Mouse (Mus musculus) 3T3-L1 (cell line): ENCODE data around the gene Olfr547.
"Not testable (repeated sequence)": the region's sequence is repeated elsewhere in the genome, so short reads cannot be mapped to it uniquely, and the experiment has no call there.

ENCODE experiments used
- DNase-seq: peaks from one replicate; pipeline ENCODE4 v3.0.0-alpha.2; 2015; ENCODE audit warnings: low read depth, low spot score

The Olfr547 gene

DNA sequence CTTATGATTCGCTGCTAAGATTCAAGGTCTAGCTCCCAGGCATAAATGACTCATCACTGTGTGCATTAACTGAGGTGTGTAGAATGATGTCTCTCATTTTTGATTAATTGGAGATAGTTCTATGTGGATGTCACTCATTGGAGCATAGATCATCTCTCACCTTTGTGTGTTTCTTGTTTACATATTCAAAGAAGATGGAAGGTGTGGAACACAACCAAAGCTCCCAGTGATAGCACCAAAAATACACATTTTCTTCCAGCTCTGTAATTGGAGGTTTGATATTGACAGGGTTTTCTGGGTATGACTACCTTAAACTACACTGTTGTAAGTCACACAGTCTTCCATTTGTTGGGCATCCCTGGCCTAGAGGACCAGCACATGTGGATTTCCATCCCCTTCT lies at the start of gene Olfr547:
Gene Olfr547 (plus strand): TSS at position 301 of the 400 bp plus-strand sequence.
- no peak for DNase-seq

DNA sequence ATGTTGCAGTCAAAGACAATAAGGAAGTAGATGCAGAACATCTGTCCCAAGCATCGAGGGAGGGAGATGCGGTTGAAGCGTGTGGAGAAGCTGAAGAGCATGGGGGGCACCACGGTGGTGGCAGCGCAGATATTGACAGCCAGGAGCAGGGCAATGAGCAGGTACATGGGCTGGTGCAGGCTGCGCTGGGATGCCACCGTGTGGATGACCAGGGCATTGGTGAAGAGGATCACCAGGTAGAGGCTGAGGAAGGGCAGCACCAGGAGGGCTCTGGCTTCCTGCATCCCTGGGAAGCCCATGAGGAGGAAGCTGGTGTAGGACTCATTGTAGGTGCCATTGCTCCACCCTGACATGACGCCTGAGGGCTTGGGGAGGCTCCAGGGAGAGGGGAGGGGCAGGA lies 49.8 kb upstream of the Olfr547 start:
- not testable (repeated sequence) for DNase-seq

DNA sequence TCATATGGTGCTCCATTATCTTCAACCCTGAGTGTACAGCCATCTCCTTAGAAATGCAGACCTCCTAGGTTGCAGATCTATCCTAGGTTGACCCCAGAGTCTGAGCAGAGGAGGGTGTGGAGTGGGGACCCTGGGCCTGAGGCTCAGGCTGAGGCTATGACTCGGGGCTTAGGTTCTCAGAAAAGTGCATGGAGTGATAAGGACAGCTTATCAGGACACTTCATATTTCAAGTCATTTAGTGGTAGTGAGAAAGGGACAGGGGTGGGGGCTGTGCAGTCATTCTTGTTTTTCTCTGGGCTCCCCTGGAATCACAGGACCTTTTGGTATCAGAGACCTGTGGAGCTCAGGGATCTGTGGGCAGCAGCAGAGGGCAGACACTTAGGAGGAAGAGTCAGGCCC lies 48.4 kb upstream of the Olfr547 start:
- DNase-seq: no peak

DNA sequence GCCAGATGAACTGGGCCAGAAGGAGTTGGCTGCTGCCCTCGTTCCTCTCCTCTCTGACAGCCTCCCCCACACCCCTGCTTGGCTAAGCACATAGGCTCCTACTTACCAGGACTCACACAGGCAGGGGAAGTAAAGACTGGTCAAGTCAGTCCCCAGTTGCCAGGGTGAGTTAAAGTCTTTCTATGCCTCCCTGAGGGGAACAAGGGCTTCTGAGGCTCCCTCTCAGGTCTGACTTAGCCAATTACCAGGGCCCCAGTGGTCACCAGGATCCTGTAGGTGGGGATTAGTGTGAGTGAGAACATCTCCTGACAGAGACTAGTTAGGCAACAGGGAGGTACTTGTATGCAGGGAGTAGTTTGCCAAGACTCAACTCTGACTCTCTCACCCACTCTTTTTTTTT lies 46.4 kb upstream of the Olfr547 start, which contains the start of gene Olfr544:
Gene Olfr544 (minus strand): TSS at position 153 of the 400 bp plus-strand sequence.
- DNase-seq: no peak

DNA sequence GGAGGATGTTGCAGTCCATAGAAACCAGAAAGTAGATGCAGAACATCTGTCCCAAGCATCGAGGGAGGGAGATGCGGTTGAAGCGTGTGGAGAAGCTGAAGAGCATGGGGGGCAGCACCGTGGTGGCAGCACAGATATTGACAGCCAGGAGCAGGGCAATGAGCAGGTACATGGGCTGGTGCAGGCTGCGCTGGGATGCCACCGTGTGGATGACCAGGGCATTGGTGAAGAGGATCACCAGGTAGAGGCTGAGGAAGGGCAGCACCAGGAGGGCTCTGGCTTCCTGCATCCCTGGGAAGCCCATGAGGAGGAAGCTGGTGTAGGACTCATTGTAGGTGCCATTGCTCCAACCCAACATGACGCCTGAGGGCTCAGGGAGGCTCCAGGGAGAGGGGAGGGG lies 40.1 kb upstream of the Olfr547 start:
- DNase-seq: not testable (repeated sequence)

DNA sequence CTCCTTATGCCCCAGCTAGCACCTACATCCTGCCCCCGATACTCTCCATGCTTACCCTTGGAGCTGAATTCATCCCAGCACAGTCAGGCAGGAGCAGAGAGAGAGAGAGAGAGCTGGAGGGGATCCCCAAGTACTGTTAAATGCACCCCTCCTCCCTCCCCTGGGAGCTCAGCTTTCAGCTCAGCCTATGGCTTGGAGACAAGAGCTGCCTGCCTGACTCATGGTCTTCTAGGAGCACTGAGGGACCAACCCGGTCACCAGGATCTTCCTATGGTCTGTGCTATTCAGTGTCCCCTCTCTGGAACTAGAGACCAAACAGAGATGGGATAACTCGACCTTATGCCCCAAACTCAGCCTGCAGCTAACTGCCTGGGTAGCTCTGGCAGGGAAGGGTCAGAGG lies 35.1 kb upstream of the Olfr547 start, which contains the start of gene Olfr545:
Gene Olfr545 (minus strand): TSS at position 101 of the 400 bp plus-strand sequence.
- no peak for DNase-seq

DNA sequence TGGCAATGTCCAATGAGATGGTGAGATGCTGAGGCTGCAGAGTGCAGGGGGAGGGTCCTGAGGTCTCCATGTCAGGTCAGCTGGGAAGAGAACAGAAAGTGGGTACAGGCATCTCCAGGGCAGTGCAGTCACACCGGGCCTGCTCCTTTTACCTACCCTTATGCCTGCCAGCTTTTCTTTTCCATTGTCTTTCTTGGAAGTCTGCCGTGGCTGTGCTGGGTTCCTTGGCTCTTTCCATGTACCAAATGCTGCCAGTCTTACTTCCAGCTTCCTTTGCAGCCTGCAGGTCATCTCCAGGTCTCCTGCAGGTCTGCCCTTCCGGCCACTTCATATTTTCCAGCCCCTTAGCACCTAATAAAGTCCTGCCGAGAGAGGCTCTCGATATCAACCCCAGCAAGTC lies 32.6 kb upstream of the Olfr547 start:
- no peak for DNase-seq

DNA sequence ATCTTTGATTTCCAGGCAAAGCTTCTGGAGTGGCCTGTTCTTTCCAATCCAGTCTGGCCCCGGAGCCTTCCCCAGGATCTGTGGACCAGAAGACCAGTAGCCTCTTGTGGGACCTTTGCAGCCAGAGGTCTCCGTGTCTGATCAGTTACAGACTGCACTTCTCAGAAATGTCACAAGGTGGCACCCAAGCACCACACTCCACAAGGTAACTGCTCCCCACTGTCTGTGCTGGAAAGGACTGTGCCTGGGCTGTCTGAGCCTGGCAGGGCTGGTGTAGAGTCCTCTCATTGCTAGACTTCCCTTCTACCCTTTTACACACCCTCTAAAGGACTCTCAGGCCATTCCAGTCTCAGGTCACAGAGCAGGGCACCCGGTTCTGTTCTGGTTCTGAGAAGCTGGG lies 27.7 kb upstream of the Olfr547 start:
- peak; percentile 82 for DNase-seq

DNA sequence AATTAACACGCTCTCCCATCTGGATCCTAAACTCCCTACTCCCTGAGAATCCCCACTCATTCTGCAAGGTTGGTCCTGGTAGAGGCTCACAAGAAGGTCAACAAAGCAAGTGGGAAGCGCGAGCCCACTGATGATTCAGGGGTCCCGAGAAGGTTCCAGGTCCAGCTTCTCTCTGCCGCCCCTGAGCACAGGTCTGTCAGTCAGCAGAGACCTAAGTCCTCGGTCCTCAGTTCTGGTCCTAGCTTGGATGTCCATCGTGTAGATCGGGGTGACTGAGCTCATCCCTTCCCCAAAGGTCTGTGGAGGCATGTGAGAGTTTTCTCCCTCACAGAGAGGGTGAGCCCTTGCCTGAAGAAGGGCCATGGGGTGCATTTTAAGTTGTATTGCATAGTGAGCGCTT lies 26.5 kb upstream of the Olfr547 start:
- DNase-seq: no peak

DNA sequence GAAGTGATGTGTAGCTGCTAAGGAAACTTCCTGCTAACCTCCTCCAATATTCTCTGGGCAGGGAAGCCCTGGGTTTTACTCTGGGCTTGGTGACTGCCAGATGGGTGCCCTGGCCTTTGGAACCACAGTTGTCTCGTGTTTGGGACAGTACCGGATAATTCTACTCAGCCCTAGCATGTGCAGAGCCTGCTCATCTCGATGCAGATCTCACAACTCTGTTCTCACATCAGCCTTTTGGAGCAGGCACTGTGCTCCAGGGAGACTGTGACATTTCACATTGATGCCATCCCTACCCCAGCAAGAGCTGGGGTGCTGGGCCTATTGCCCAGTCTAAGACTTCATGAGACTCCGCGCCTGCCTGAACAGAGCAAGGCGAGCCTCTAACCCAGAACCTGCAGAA lies 25.9 kb upstream of the Olfr547 start:
- DNase-seq: no peak

DNA sequence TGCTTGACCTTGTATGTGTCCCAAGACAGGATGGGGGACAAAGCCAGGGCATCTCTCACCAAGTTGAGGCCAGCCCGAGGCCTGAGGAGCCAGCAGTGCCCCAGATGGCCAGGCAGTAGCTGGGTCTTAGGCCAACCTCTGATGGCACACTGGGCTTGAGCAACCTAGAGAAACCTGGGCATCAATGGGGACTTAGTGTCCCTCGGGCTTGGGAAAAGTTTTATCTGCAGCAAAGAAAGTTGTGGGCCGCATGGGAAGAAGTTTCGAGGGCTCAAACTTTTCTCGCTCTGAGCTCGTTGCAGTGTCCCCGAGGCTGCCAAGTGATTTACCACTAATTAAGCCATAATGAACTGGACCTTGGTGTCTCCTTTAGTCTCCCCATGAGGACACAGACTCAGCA lies 24.8 kb upstream of the Olfr547 start:
- no peak for DNase-seq

DNA sequence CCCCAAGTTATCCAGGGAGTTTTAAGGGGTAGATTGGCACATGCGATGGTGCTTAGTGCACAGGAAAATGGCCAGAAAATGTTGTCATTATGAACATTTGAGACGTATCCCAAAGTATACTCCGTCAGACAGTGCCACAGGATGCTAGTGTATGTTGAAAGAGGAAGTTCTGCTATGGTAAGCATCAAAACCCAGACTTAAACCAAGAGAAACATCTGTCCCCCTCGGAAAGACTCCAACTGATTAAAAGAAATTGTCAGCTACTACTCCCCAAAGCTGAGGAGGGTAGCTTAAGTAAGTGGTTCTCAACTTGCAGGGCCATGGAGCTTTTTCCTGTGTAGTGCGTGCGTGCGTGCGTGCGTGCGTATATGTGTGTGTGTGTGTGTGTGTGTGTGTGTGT lies 22.6 kb upstream of the Olfr547 start:
- DNase-seq: no peak

DNA sequence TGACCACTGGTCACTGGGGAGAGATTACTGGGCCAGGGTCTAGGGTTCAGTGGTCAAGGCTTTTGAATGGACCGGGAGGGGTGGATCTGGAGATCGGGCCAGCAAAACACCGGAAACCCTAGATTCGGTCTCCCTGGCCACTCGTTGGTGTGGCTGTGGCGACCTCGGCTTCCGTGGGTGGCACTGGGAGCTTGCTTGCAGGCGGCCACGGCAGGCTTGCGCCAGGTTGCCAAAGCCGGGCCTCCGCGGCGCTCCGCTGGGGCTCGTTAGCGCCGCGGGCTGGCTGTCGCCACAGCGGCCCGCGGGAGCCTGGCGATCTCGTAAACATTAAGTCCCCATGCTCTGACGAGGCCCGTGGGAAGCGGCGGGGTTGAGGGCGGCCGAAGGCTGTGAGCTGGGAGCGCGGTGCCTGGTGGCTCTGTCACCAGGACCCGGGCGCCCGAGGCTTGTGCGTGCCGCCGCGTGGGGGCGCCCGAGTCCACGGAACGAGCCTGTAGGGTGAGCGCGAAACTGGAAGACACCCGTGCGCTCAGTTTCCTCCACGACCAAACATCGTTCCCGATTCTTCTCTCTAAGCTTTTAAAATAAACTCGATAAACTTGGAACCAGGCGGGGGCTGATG lies 21.6 kb upstream of the Olfr547 start:
- DNase-seq: peak; percentile 56

DNA sequence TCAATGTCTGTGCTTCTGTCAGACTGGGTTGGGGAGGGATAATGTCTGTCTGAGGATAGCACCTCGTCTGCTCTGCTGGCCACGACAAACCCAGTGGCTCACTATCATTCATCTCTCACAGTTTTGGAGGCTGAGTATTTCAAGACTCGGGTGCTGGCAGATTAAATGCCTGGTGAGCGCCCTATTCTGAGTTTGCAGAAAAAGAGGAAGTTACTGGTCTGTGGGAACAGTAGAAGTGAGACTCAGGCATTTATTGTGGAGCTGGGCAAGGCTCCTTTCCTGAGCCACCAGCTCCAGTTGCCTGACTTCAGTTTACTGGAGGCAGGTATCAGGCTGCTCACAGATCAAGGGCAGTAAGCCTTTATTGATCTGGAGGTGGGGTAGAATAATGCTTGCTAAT lies 20.4 kb upstream of the Olfr547 start:
- DNase-seq: no peak

DNA sequence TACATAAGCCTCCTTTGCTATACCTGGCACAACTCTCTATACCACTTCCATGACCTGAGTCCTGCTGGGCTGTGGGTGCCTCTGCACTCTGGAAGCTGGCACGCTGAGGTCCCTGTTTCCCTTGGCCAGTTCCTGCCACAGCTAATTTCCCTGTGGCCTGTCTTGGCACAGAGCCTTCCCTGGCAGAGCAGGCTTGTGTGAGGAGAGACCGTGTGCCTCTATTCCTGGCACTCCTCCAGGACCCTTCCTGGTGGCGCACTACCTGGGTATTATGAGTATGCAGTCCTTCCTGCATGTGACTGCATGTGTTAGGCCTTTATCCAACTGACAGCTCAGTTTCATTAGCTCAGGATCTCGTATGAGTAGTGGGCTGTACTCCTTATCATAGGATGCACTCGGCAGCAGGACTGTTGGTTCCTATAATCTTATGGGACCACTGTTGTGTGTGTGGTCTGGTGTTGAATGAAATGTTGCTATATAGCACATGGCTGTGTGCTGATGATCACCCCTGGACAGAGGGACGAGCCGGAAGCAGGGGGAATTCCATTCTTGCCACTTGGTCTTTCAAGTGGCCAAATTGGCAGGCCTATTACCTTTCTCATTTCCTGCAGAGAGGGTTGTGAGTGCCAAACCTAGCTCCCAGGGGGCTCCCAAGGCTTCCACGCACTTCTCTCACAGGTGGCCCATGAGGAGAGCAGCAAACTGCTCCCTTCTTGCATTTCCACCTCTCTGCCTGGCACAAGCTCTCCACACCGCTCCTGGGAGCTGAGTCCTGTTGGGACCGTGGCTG lies 18.1 kb upstream of the Olfr547 start:
- DNase-seq: no peak

DNA sequence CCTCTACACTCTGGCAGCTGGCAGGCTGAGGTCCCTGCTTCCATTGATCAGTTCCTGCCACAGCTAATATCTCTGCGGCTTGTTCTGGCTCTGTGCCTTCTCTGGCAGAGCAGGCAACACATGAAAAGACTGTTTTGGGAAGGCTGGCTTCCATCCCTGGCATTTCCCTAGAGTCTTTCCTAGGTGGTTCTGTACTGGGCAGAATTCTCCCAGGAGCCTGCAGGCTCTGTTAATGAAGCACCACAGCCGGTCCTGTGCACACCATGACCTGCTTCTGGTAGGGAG lies 17.6 kb upstream of the Olfr547 start:
- DNase-seq: no peak

DNA sequence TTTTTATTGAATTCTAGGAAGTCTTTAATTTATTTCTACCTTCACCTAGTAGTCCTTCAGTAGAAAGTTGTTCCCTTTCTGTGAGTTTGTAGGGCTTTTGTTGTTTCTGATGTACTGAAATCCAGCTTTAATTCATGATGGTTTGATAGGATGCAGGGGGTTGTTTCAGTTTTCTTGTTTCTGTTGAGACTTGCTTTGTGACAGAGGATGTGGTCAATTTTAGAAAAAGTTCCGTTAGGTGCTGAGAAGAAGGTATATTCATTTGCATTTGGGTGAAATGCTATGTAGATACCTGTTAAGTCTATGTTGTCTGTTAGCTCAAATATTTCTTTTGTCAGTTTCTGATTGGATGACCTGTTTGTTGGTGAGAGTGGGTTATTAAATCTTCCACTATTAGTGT lies 5.5 kb upstream of the Olfr547 start:
- no peak for DNase-seq

DNA sequence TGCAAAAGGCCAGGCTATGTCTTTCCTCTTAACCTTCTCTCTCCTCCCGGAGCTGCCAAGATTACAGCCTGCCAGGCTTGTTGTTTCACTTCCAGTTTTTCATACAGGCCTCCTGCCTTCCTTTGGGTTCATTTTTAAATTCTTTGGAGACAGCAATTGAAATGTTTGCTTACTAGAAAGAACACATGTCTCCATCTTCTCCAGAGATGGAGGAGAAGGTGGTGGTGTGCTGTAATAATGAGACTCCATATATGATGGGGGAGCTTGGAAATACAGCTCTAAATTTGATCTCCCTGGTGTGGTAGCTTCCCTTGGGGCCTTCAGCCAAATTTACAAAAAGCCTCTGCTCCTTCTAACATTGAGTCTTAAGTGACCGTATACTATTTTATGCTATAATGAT lies 6.0 kb downstream of the Olfr547 start, which contains the start of gene Olfr548-ps1:
Gene Olfr548-ps1 (plus strand): TSS at position 301 of the 400 bp plus-strand sequence.
- DNase-seq: no peak

DNA sequence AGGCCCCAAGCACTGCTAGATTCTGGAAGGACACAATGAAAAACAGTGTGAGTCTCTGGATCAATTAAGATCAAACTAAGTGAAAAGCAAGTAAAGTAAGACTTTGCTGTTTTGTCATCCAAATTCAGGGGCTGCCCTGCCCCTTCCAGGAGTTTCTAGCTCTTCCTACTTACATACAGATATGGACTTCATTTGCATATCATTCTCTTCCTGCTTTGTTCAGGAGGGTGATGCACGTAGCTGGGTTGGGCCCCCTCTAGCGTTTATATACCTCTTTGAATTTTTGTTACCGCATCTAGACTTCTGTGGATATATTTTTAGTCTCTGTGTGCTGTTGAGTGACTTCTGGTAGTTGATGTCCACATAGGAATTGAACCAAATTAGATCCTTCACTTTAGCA lies 6.7 kb downstream of the Olfr547 start:
- DNase-seq: no peak

DNA sequence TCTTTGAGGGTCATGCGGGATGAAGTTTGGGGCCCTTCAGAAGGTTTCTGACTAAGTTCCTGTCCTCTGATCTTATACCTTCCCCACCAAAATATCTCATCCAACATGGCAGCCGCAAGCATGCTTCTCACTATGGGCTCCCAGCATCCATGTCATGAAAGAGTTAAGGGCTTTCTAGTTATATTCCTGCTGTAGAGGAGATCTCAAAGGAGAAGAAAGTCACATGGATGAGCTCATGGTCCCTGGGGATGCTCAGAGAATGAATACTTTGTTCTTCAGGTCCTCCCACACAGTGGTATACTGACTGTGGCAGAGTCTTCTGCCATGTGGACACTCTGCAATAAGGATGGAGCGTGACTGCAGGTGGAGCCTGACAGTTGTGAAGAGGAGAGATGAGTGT lies 15.0 kb downstream of the Olfr547 start, which contains the start of gene Olfr549:
Gene Olfr549 (plus strand): TSS at position 301 of the 400 bp plus-strand sequence.
- DNase-seq: no peak

DNA sequence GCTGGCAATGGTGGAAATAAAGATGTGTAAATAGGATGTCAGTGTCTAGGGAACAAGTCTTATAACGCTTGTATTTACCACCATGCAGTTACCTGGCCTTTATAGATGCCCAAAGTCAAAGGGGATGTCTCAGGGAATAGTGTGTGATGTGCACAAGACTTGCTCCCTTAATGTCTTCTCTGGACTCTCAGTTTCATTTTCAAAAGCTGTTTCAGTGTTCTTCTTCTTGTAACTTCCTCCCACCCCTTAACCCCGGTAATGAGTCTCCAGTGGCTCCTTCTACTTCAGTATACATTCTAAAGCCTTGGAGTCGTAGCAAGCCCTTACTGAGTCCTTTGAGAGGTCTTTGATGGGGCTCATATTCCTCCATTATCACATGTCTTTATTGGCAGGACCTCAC lies 18.7 kb downstream of the Olfr547 start:
- no peak for DNase-seq

DNA sequence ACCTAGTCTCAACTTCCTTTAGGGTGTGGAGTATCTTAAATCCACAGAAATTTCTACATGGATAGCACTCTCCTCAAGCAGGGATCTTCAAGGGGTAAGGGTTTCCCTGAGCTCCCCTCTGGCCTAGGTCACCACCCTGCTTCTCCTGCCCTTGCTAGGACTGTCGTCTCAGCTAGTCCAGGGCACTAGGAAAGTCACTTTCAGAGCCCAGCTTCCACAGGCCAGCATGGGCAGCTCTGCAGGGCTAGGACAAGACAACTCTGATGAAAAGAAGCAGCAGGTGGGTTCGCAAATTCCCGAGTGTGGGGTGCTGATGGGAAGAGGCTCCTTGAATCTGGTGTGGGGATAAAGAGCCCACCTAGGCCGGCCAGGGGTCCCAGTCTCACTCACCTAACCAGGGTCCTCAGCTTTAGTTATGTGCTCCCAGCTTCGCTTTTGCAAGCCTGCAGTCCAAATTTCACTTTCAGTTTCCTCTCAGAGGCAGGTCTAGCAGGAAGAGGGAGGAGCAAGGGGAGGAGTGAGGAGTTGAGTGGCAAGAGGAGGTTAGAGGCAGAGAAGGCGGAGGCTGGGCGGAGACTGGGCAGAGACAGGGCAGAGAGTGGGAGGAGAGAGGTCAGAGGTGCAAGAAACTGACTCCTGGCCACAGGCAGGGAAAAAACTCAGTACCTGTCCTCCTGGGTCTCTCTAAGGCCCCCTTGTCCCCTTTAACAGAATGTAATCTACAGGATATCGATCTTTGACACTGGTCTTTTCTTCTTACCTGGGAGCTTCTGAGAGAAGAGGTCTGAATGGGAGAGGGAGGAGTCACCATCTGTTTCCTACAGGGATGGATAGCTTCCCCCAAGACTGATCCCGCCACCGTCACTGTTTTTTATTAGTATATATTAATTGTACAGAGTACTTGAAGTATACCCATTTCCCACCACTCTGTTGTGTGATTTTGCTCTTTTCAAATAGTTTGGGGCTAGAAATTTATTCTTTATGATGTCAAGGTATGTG lies 30.7 kb downstream of the Olfr547 start, which contains the start of gene Trim21:
Gene Trim21 (minus strand): TSS at position 488 of the 999 bp plus-strand sequence.
- DNase-seq: peak; percentile 95
